Mouse (Mus musculus) urinary bladder, postnatal 36 days (tissue): ENCODE data around the gene Ddah2.

Experiments
- DNase-seq, 2 experiments: peaks; one replicate each; pipeline ENCODE4 v3.0.0; 2022; ENCODE audit warnings: low spot score in 2 of 2, mixed read lengths in 1 of 2

The Ddah2 gene

GRCm38 (mm10) chr17:35058911-35059892 lies at the start of gene Ddah2:
Ddah2 (plus strand) TSS chr17:35059035.
- DNase-seq: peak; percentile 81 to 87

DNA sequence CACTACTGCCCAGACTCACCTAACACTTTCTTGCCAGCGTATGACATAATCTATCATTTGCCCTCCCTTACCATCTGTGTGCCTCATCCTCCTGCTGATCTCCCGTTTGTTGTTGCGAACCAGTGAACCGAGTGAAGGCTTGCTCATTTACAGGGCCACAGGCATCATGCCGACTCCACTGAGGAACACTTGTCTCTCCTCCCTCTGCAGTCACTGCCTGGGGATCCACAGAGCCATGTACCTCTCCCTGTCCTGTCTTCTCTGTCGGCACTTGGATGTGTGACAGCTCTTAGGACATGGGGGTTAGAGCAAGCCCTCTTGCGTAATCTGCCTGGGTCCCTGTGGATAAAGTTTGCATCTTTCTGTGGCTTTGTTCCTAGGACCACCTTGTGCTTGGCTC lies 49.2 kb upstream of the Ddah2 start:
- no peak for DNase-seq

DNA sequence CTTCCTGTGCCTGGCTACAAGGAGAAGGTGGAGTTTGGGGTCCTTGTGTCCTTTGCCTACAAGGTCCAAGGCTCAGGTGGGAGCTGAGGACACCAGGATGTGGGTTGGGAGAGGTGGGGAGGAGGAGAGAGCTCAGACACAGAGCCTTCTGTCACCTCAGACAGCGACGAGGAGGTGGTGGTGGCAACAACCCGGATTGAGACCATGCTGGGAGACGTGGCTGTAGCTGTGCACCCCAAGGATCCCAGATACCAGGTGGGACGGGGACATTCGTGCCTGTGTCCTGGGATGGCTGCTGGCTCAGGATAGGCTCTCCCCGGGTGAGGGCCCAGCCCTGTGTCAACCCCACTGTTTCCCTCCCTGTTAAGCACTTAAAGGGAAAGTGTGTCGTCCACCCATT lies 47.4 kb upstream of the Ddah2 start:
- no peak for DNase-seq

GRCm38 (mm10) chr17:35012430-35012829 lies 46.4 kb upstream of the Ddah2 start:
- no peak for DNase-seq

DNA sequence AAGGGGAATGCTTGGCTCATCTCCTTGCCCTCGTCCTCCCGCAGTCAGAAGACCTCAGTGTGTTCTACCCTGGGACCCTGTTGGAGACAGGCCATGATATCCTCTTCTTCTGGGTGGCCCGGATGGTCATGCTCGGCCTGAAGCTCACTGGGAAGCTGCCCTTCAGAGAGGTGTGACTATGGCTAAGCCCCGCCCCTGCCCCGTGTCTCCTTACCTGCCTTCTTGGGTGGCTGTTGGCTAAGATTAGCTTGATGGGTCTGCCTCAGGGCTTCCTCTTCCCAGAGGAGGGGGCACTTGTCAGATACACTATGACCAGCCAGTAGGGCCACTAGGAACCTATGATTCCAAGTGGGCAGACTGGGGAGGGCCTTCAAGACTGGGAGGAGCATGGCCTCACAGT lies 45.6 kb upstream of the Ddah2 start:
- DNase-seq: no peak

- no peak for DNase-seq
These were observed 43.5 kb upstream of the Ddah2 start for GRCm38 (mm10) chr17:35015296-35015695.

GRCm38 (mm10) chr17:35016376-35016775 lies 42.5 kb upstream of the Ddah2 start, which contains the start of gene Vwa7:
Vwa7 (plus strand) TSS chr17:35016579.
- DNase-seq: peak; percentile 52 to 75

DNA sequence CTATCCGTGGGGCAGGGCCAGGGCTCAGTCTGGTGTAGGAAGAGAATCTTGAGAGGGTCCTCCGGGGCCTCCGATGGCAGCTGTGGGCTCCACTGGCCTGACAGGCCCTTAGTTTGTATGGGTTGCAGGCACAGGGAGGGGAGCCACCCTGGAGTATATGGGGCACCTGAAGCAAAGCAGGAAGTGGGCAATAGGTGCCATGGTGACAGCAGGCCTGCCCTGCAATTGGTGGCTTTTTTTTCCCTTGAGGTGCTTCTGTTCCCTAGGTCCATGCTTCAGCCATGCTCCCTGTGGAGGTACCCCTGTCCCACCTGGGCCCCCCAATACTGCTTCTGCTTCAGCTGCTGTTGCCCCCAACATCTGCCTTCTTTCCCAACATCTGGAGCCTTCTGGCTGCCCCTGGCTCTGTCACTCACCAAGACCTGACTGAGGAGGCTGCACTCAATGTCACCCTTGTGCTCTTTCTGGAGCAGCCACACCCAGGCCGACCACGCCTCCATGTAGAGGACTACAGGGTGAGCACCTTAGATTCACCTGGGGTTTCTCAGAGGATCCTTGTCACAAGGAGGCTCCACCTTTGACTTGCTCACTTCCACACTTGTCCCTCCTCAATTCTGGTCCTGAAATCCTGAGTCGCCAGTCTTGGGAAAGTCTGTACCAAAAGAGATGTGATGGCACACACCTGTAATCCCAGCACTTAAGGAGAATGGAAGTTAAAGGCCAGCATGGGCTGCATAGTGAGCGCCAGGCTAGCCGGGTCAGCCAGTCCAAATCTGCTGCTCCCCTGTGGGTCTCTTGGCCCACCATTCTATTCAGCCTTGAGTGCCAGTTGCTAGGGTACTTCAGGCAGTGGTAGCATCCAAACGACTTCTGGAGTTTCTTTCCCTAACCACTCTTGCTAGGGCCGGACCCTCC lies 41.8 kb upstream of the Ddah2 start:
- DNase-seq: no peak

- no peak for DNase-seq
These were observed 41.2 kb upstream of the Ddah2 start for GRCm38 (mm10) chr17:35017706-35018030.

GRCm38 (mm10) chr17:35018171-35018570 lies 40.7 kb upstream of the Ddah2 start:
- no peak for DNase-seq

DNA sequence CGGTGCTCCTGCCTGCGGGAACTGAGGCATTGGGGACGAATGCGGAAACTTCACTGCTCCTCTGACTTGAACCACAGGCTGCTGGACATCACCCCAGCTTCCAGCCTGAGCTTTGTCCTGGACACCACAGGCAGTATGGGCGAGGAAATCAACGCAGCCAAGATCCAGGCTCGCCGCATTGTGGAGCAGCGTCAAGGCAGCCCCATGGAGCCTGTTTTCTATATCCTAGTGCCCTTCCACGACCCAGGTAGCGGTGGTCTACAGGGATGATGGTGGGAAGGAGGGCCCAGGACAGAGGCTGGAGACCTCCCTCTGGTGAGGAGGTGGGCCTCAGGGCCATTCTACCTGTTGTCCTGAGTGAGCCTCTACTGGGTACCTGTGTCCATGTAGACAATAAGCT lies 38.9 kb upstream of the Ddah2 start:
- DNase-seq: no peak

DNA sequence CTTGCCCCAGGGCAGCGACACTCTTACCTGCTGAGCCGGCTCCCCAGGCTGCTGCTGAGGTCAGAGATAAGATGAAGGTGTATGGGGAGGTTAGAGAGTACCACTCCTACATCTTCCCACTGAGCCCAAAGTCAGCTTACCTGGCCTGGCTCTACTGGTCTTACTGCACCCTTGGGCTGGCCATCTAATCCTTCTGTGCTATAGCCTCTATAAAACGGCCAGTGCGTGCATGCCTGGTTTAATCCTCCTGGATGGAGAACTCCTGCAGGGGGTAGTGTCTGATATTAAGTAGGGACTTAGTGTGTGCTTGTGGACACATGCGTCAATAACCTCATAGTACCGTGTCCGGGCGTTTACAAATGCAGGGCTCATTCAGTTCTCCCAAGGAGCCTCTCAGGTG lies 38.3 kb upstream of the Ddah2 start:
- DNase-seq: no peak

- peak; percentile 75 to 87 for DNase-seq
These were observed 37.5 kb upstream of the Ddah2 start for GRCm38 (mm10) chr17:35021163-35021808.

GRCm38 (mm10) chr17:35021842-35022477 lies 36.9 kb upstream of the Ddah2 start:
- no peak for DNase-seq

DNA sequence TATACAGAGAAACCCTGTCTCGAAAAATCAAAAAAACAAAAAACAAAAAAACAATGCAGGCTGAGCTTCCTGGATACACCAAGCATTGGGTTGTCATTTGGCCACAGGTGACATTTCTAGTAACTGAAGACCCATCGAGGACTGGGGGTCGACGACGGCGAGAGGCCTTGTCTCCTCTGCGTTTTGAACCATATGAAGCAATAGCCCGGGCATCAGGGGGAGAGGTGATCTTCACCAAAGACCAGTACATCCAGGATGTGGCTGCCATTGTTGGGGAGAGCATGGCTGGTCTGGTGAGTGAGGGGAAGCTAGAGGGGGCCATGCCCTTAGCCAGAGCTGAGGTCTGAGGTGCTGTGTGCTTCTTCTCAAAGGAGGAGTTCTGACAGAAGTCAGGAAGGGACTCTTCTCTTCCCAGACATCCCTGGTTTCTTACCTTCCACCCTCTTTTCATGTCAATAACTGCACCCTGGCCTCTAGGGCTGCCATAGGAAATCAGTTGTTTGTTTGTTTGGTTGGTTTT lies 36.2 kb upstream of the Ddah2 start:
- DNase-seq: no peak

DNA sequence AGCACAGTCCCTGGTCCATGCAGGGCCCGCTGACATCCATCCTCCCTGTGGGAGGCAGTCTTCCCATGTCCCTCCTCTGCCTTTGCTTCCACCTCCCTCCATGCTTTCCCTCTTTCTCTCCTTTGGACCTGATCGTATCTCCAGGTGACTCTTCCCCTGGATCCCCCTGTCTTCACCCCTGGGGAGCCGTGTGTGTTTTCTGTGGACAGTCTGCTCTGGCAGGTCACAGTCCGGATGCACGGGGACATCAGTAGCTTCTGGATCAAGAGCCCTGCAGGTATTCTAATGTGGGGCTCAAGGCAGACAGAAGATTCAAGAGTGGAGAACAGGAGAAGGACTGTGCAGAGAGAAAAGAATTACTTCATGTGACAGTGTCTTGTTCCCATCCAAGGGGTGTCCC lies 35.6 kb upstream of the Ddah2 start:
- DNase-seq: no peak

- no peak for DNase-seq
These were observed 35.1 kb upstream of the Ddah2 start for GRCm38 (mm10) chr17:35023756-35024155.

GRCm38 (mm10) chr17:35024261-35024660 lies 34.6 kb upstream of the Ddah2 start:
- DNase-seq: no peak

DNA sequence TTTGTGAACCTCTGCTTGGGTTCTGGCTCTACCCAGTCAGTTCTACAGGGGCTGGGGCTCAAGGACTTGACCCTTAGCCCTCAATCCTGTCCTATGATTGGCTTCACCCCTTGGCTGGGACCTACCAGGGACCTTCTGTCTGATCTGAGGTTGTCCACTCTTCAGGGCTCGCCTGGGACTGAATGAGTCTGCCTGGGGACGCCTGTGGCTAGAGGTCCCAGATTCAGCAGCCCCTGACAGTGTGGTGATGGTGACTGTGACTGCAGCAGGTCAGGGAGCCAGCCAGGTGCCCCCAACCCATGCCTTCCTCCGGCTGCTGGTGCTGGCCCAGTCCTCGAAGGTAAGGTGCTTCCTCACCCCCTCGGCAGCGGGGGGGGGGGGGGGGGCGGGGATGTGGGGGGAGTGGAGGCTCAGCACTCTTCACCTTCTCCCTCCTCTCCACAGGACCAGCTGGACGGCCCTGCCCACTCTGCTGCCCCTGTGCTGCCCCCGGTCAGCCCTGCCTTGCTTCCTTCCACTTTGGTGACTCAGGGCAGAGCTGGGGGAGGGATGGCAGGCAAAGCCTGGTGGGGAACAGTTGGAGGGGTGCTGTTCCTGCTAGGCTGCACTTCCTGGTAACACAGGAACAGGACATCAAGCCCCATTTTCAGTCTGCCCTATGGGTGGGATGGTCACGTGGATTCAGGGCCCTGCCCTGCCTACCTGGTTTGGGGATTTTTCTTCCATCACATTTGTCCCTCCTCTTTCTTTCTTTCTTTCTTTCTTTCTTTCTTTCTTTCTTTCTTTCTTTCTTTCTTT lies 33.9 kb upstream of the Ddah2 start:
- DNase-seq: no peak

- no peak for DNase-seq
These were observed 32.6 kb upstream of the Ddah2 start for GRCm38 (mm10) chr17:35026206-35026605.
